Comparison of ENCODE assay signal across 8 mouse cellular contexts in genomic region chr19:6452030-6452494, GRCm38 (mm10). TPM values are rescaled to one million over a fixed set of nuclear protein-coding genes. Genes with fewer than 3 reads are reported as not detected.
DNase-seq lines count a peak whose midpoint lies in the region; ATAC-seq lines count a peak whose summit lies in the region.

No protein-coding gene starts in this region.

- H3K4me2 ChIP-seq in heart, embryonic 11.5 days, result no peak overlapping the region
- no peak overlapping the region for H3K4me2 ChIP-seq in limb, embryonic 12.5 days
- no peak overlapping the region; the same call in 1 of the 2 replicates for H3K4me2 ChIP-seq in midbrain, embryonic 15.5 days

- H3K4me3 ChIP-seq in heart, embryonic 11.5 days (ENCODE audit: low read depth, low read length), result no peak overlapping the region
- no peak overlapping the region for H3K4me3 ChIP-seq in embryonic facial prominence, embryonic 10.5 days
- no peak overlapping the region; the same call in 1 of the 2 replicates for H3K4me3 ChIP-seq in limb, embryonic 12.5 days (replicated peaks)
- no peak overlapping the region for H3K4me3 ChIP-seq in midbrain, embryonic 15.5 days

- no peak for ATAC-seq in heart, embryonic 11.5 days (replicated peaks; ENCODE audit: insufficient number of reproducible peaks, low FRiP score, low TSS enrichment)
- peak; percentile 74; the same call in 1 of the 2 replicates for ATAC-seq in limb, embryonic 12.5 days (ENCODE audit: insufficient number of reproducible peaks, insufficient read depth, low FRiP score, low TSS enrichment, low read depth)
- peak; percentile 58 for ATAC-seq in midbrain, embryonic 15.5 days (replicated peaks)

- H3K27me3 ChIP-seq in heart, embryonic 11.5 days (ENCODE audit: control insufficient read depth, insufficient read depth, low read length), result peaks cover 42% of the 10 kb centered on the region
- peaks cover 50% of the 10 kb centered on the region for H3K27me3 ChIP-seq in embryonic facial prominence, embryonic 10.5 days (replicated peaks; ENCODE audit: low read depth, poor library complexity, severe bottlenecking)
- peaks cover 44% of the 10 kb centered on the region for H3K27me3 ChIP-seq in limb, embryonic 12.5 days
- H3K27me3 ChIP-seq in midbrain, embryonic 15.5 days (replicated peaks), result no peaks in the 10 kb centered on the region

- H3K36me3 ChIP-seq in heart, embryonic 11.5 days (ENCODE audit: control insufficient read depth, insufficient read depth, low read length), result no peaks in the 10 kb centered on the region
- no peaks in the 10 kb centered on the region for H3K36me3 ChIP-seq in embryonic facial prominence, embryonic 10.5 days (replicated peaks)
- no peaks in the 10 kb centered on the region for H3K36me3 ChIP-seq in limb, embryonic 12.5 days
- 0 out of 2 replicates have a peak, but pooled peaks cover 8% of the 10 kb centered on the region for H3K36me3 ChIP-seq in midbrain, embryonic 15.5 days (replicated peaks)

- H3K4me1 ChIP-seq in heart, embryonic 11.5 days (ENCODE audit: control insufficient read depth, insufficient read depth, low read length), result peaks cover 8% of the 10 kb centered on the region; the same call in 1 of the 2 replicates
- peaks cover 35% of the 10 kb centered on the region for H3K4me1 ChIP-seq in embryonic facial prominence, embryonic 10.5 days
- H3K4me1 ChIP-seq in limb, embryonic 12.5 days (replicated peaks), result peaks cover 18% of the 10 kb centered on the region
- H3K4me1 ChIP-seq in midbrain, embryonic 15.5 days, result peaks cover 76% of the 10 kb centered on the region

- WGBS in heart, embryonic 11.5 days (ENCODE audit: insufficient replicate concordance), result 21% methylated on average over 6 of the region's 6 CpGs
- 23% methylated on average over 6 of the region's 6 CpGs for WGBS in embryonic facial prominence, embryonic 10.5 days
- WGBS in limb, embryonic 12.5 days, result 26% methylated on average over 6 of the region's 6 CpGs
- 15% methylated on average over 6 of the region's 6 CpGs for WGBS in midbrain, embryonic 15.5 days

- H3K27ac ChIP-seq in heart, embryonic 11.5 days (ENCODE audit: low read depth, low read length), result no peak overlapping the region
- H3K27ac ChIP-seq in embryonic facial prominence, embryonic 10.5 days (replicated peaks), result peak overlapping the region; percentile 69
- no peak overlapping the region for H3K27ac ChIP-seq in limb, embryonic 12.5 days
- peak overlapping the region; percentile 83 for H3K27ac ChIP-seq in midbrain, embryonic 15.5 days

- no peaks in the 10 kb centered on the region for H3K9me3 ChIP-seq in heart, embryonic 11.5 days (replicated peaks; ENCODE audit: control insufficient read depth, low read length)
- H3K9me3 ChIP-seq in embryonic facial prominence, embryonic 10.5 days, result no peaks in the 10 kb centered on the region
- no peaks in the 10 kb centered on the region for H3K9me3 ChIP-seq in limb, embryonic 12.5 days
- no peaks in the 10 kb centered on the region for H3K9me3 ChIP-seq in midbrain, embryonic 15.5 days

- H3K9ac ChIP-seq in heart, embryonic 11.5 days (ENCODE audit: low read depth, low read length), result no peak overlapping the region
- no peak overlapping the region; the same call in 1 of the 2 replicates for H3K9ac ChIP-seq in limb, embryonic 12.5 days (replicated peaks)
- H3K9ac ChIP-seq in midbrain, embryonic 15.5 days, result no peak overlapping the region

- DNase-seq in heart, adult 11 months, result peak; percentile 99
- DNase-seq in embryonic facial prominence, embryonic 10.5 days (ENCODE audit: low spot score), result peak; percentile 79
- peak; percentile 83 for DNase-seq in heart, adult 8-10 months (ENCODE audit: low spot score)
- peak; percentile 78 to 81 for DNase-seq in kidney, adult 8-10 months
- DNase-seq in spleen, adult 18-20 months, result peak; percentile 52 to 70

RNA-seq across cellular contexts. Expression of gene Nrxn2, which starts 33.5 kb away (rescaled TPM):
- polyA plus RNA-seq in heart, embryonic 11.5 days (2014; fragmentation: Nextera tagmentation; extraction: Ambion mirVana), result 1.5 and 1.6 TPM in 2 replicates
- 1.9 TPM in 2 replicates for polyA plus RNA-seq in embryonic facial prominence, embryonic 10.5 days (2016; fragmentation: Nextera tagmentation; extraction: Ambion mirVana)
- 1 to 10 TPM; 3.3 to 6.8 (median 4.1) TPM for total RNA-seq in heart, adult 8-10 months (2022)
- polyA plus RNA-seq in limb, embryonic 12.5 days (2016; fragmentation: Nextera tagmentation; extraction: Ambion mirVana), result 1.8 and 2.4 TPM in 2 replicates
- polyA plus RNA-seq in midbrain, embryonic 15.5 days (2015; fragmentation: Nextera tagmentation; extraction: Ambion mirVana), result 44.6 and 44.9 TPM in 2 replicates

RNA-seq across cellular contexts. Expression of gene Rasgrp2, which starts 52.9 kb away (rescaled TPM):
- 41.5 and 42.7 TPM in 2 replicates for polyA plus RNA-seq in heart, embryonic 11.5 days (2014; fragmentation: Nextera tagmentation; extraction: Ambion mirVana)
- polyA plus RNA-seq in embryonic facial prominence, embryonic 10.5 days (2016; fragmentation: Nextera tagmentation; extraction: Ambion mirVana), result 14.2 and 18.6 TPM in 2 replicates
- total RNA-seq in heart, adult 8-10 months (2022), result 10 to 100 TPM; 31.2 to 51.0 (median 43.8) TPM
- polyA plus RNA-seq in limb, embryonic 12.5 days (2016; fragmentation: Nextera tagmentation; extraction: Ambion mirVana), result 16.3 and 16.8 TPM in 2 replicates
- 73.1 and 93.6 TPM in 2 replicates for polyA plus RNA-seq in midbrain, embryonic 15.5 days (2015; fragmentation: Nextera tagmentation; extraction: Ambion mirVana)

Comparison
In these comparisons a context has a peak if more than half of its experiments do, and no peak if none do; other contexts are left out.
1. H3K27ac ChIP-seq: peak in embryonic facial prominence, embryonic 10.5 days (single experiment) and midbrain, embryonic 15.5 days (single experiment); none in heart, embryonic 11.5 days (single experiment) and limb, embryonic 12.5 days (single experiment).
2. RNA of gene Nrxn2, which starts 33.5 kb away (polyA plus RNA-seq): 44.6 to 44.9 TPM in midbrain, embryonic 15.5 days; 1.8 to 2.4 TPM in limb, embryonic 12.5 days, 1.9 TPM in embryonic facial prominence, embryonic 10.5 days and 1.5 to 1.6 TPM in heart, embryonic 11.5 days; every median in the first group is over 10 times any median in the second.
3. Peak in every context shown above with its lines, with median percentiles within 50 percentile points of each other: DNase-seq.